Mouse (Mus musculus) G1E (cell line): ENCODE data around the gene Slc44a3.

Experiments
- CTCF ChIP-seq: IDR thresholded peaks from 2 replicates; pipeline ENCODE4 v1.5.1; 2012; ENCODE audit warnings: low read depth, low read length, inconsistent platforms, mixed read lengths
- POLR2AphosphoS5 ChIP-seq: IDR thresholded peaks from 2 replicates; pipeline ENCODE4 v1.6.1; 2012; ENCODE audit warnings: low read depth, low read length, inconsistent platforms; ENCODE audit not compliant: insufficient replicate concordance

- no peak for TF ChIP-seq CTCF
- no peak for TF ChIP-seq POLR2AphosphoS5
Observed at GRCm38 (mm10) chr3:121430289-121430936, 101.8 kb downstream of the Slc44a3 start.
